Mouse (Mus musculus) ES-E14 (cell line): ENCODE results near the gene Cdc123.

Experiments used
- HCFC1 ChIP-seq: IDR thresholded peaks from 2 replicates; pipeline ENCODE4 v1.6.1; 2012; ENCODE audit warnings: low read length, inconsistent platforms, borderline replicate concordance; ENCODE audit not compliant: insufficient read depth
- MAFK ChIP-seq: IDR thresholded peaks from 2 replicates; pipeline ENCODE4 v1.6.1; 2014; ENCODE audit warnings: mild to moderate bottlenecking, low read depth, low read length, inconsistent platforms; ENCODE audit not compliant: insufficient read depth
- ZC3H11A ChIP-seq: IDR thresholded peaks from 2 replicates; pipeline ENCODE4 v1.6.1; 2012; ENCODE audit warnings: low read depth, mild to moderate bottlenecking, inconsistent platforms, low read length, borderline replicate concordance

DNA sequence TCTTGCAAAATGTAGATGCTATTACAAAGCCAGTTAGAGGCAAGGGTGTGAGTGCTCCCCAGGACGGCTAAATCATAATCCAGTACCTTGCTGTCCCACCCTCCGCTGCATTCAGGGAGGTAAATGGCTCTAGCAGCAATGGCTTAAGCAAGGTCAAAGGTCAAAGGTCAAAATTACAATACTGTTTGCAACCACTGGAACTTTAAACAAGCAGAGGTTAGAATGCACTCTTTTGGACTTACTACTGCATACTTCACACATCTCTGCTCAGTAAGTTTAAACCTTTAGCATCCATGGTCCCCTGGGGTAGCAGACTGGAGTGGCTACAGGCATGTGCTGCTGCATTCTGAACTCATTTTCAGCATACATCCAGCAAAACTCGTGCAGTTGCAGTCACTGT is 32.5 kb upstream of the Cdc123 start:
- TF ChIP-seq HCFC1 (no peak), ZC3H11A (no peak), MAFK (no peak)
